Mouse (Mus musculus) forebrain, embryonic 14.5 days (tissue): ENCODE measurements around the gene Npas3. TPM values are rescaled to one million over a fixed set of nuclear protein-coding genes. Genes with fewer than 3 reads are reported as not detected.

ENCODE experiments used
- ATAC-seq: fragments of 200-750 bp; cut with Nextera tagmentation; 2 replicates; pipeline ENCODE4 v1.8.0; 2017; ENCODE audit warnings: mild to moderate bottlenecking, moderate library complexity
- DNase-seq: peaks from one replicate; pipeline ENCODE4 v3.0.0-alpha.2; 2015; ENCODE audit warnings: low spot score
- H3K27ac ChIP-seq: fragments of 300-500 bp; sonication (generic); 2 replicates; pipeline ENCODE4 v1.5.1; 2014; ENCODE audit warnings: low read depth, mild to moderate bottlenecking, control low read depth, low read length, moderate library complexity
- H3K27me3 ChIP-seq: fragments of 300-500 bp; sonication (generic); replicated peaks from 2 replicates; pipeline ENCODE4 v1.6.1; 2014; ENCODE audit warnings: low read length, control low read depth, mixed read lengths; ENCODE audit not compliant: control insufficient read depth, insufficient read depth
- H3K36me3 ChIP-seq: fragments of 300-500 bp; sonication (generic); 2 replicates; pipeline ENCODE4 v1.6.1; 2014; ENCODE audit warnings: low read length, control low read depth; ENCODE audit not compliant: control insufficient read depth, insufficient read depth
- H3K4me1 ChIP-seq: fragments of 300-500 bp; sonication (generic); 2 replicates; pipeline ENCODE4 v1.6.1; 2014; ENCODE audit warnings: antibody characterized with exemption, low read length, control low read depth; ENCODE audit not compliant: control insufficient read depth, insufficient read depth
- H3K4me2 ChIP-seq: fragments of 300-500 bp; sonication (generic); 2 replicates; pipeline ENCODE4 v1.6.1; 2014; ENCODE audit warnings: mild to moderate bottlenecking, control low read depth, low read length
- H3K4me3 ChIP-seq: fragments of 300-500 bp; sonication (generic); 2 replicates; pipeline ENCODE4 v1.5.1; 2014; ENCODE audit warnings: low read depth, low read length, control low read depth
- H3K9ac ChIP-seq: fragments of 300-500 bp; sonication (generic); 2 replicates; pipeline ENCODE4 v1.6.1; 2014; ENCODE audit warnings: mild to moderate bottlenecking, low read length, control low read depth, moderate library complexity
- H3K9me3 ChIP-seq: fragments of 300-500 bp; sonication (generic); replicated peaks from 2 replicates; pipeline ENCODE4 v1.6.1; 2016; ENCODE audit warnings: low read length, control low read depth, mixed read lengths; ENCODE audit not compliant: control insufficient read depth
- WGBS: fragments of 180-500 bp; shearing (Covaris S2); extraction: QIAGEN DNeasy Blood & Tissue Kit; methylation state at CpG from one replicate; pipeline ENCODE4 v1.1.7; 2014; 5-methylcytosine and 5-hydroxymethylcytosine counted together
- polyA plus RNA-seq: library from polyadenylated mRNA; unstranded; fragments of >200 nt; fragmentation: Nextera tagmentation; extraction: Ambion mirVana; gene quantifications from 2 replicates; pipeline ENCODE4 v1.2.1, GENCODE M21; 2014

The Npas3 gene
- polyA plus RNA-seq, 1 experiment from 2014 or later, result 12.9 TPM

GRCm38 (mm10) chr12:54053598-54053997 is 805.1 kb downstream of the Npas3 start:
- Histone ChIP-seq H3K4me2 (no peak overlapping the region), H3K4me1 (peaks cover 15% of the 10 kb centered on the region), H3K36me3 (no peaks in the 10 kb centered on the region), H3K9me3 (no peaks in the 10 kb centered on the region), H3K4me3 (no peak overlapping the region), H3K27ac (no peak overlapping the region; the same call in 1 of the 2 replicates), H3K27me3 (no peaks in the 10 kb centered on the region), H3K9ac (no peak overlapping the region)
- whole genome bisulfite sequencing, result 80% methylated on average over 6 of the region's 6 CpGs
- DNase-seq (no peak), ATAC-seq (no peak)

DNA sequence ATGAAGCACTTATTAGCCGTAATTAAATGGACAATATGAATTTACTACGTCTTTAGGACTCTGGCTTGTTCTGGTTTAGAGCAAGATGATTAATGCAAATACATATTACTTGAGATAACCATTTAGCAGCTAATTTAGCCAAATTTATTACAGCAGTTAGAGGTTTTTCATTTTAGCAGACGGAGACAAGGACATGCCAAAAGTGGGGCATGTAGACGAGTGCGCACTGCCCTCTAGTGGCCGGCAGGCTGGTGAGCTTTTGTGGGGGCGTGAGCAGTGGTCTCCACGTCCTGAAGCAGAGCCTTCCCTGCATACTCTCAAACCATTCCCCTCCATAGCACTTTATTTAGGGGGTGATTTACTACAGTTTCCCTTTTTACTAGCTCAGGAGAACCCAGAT is 812.3 kb downstream of the Npas3 start:
- Histone ChIP-seq H3K36me3 (no peaks in the 10 kb centered on the region), H3K9ac (no peak overlapping the region), H3K4me2 (no peak overlapping the region), H3K27ac (no peak overlapping the region), H3K9me3 (no peaks in the 10 kb centered on the region), H3K4me3 (no peak overlapping the region), H3K27me3 (no peaks in the 10 kb centered on the region), H3K4me1 (no peaks in the 10 kb centered on the region)
- WGBS, result 16% methylated on average over 8 of the region's 8 CpGs
- DNase-seq (peak; percentile 90), ATAC-seq (peak; percentile 81)

- ATAC-seq, result no peak
- 74% methylated on average over 6 of the region's 6 CpGs for WGBS
- no peak for DNase-seq
- no peak overlapping the region for H3K27ac ChIP-seq
- no peaks in the 10 kb centered on the region for H3K9me3 ChIP-seq
- H3K36me3 ChIP-seq, result no peaks in the 10 kb centered on the region
- no peaks in the 10 kb centered on the region for H3K4me1 ChIP-seq
- no peaks in the 10 kb centered on the region for H3K27me3 ChIP-seq
- no peak overlapping the region for H3K4me2 ChIP-seq
- H3K9ac ChIP-seq, result no peak overlapping the region
- H3K4me3 ChIP-seq, result no peak overlapping the region
Observed at GRCm38 (mm10) chr12:54061168-54061567, 812.7 kb downstream of the Npas3 start.

DNA sequence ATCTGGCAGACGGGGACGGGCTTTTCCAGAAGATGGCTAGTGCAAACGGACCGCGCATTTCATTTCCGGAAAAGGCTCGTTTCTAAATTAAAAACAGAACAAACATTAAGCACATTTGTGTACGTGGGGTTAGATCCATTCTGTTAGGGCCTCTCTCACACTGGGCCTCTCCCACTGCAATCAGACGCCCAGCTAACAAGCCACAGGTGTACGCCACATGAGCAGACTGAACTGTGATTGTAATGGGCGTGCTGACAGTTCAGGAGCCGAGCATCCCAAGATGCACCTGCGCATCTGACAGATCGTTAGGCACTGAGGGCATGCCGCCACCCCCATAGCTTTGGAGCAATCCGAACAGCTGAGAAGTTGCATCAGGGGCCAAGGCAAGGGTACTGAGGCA is 816.5 kb downstream of the Npas3 start:
- Histone ChIP-seq H3K36me3 (peaks cover 5% of the 10 kb centered on the region; the same call in 1 of the 2 replicates), H3K27me3 (peaks cover 17% of the 10 kb centered on the region), H3K4me2 (no peak overlapping the region), H3K9me3 (no peaks in the 10 kb centered on the region), H3K9ac (no peak overlapping the region), H3K4me3 (no peak overlapping the region), H3K4me1 (peaks cover 10% of the 10 kb centered on the region; the same call in 1 of the 2 replicates), H3K27ac (no peak overlapping the region)
- no peak for DNase-seq
- ATAC-seq, result no peak
- whole genome bisulfite sequencing, result 76% methylated on average over 16 of the region's 16 CpGs

DNA sequence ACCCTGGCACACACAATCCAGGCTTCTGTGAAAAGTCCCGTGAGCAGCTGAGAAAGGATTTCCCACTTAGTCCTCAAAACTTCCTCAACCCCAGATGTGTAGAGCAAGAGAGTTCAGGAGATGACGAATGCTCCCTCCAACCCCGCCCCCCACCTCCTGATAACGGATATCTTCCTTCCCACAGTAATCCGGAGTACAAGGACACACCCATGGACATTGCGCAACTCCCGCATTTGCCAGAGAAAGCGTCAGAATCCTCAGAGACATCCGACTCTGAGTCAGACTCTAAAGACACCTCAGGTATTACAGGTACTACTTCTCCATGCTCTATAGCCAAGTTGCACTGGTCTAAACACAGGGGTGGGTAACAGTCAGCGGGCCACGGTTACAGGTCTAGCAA is 817.1 kb downstream of the Npas3 start:
- Histone ChIP-seq H3K27ac (no peak overlapping the region), H3K4me3 (no peak overlapping the region), H3K27me3 (peaks cover 17% of the 10 kb centered on the region), H3K4me2 (no peak overlapping the region), H3K36me3 (peaks cover 5% of the 10 kb centered on the region; the same call in 1 of the 2 replicates), H3K9ac (no peak overlapping the region), H3K4me1 (peaks cover 10% of the 10 kb centered on the region; the same call in 1 of the 2 replicates), H3K9me3 (no peaks in the 10 kb centered on the region)
- DNase-seq, result no peak
- ATAC-seq, result no peak
- WGBS, result 78% methylated on average over 11 of the region's 11 CpGs

GRCm38 (mm10) chr12:54067419-54067818 is 818.9 kb downstream of the Npas3 start:
- peak overlapping the region; percentile 55 for H3K4me2 ChIP-seq
- H3K4me3 ChIP-seq, result peak overlapping the region; percentile 35
- WGBS, result 37% methylated on average over 14 of the region's 14 CpGs
- H3K9ac ChIP-seq, result no peak overlapping the region
- peaks cover 5% of the 10 kb centered on the region; the same call in 1 of the 2 replicates for H3K36me3 ChIP-seq
- H3K4me1 ChIP-seq, result peaks cover 10% of the 10 kb centered on the region; the same call in 1 of the 2 replicates
- no peak for DNase-seq
- peak; percentile 12; the same call in 1 of the 2 replicates for ATAC-seq
- H3K9me3 ChIP-seq, result no peaks in the 10 kb centered on the region
- no peak overlapping the region for H3K27ac ChIP-seq
- H3K27me3 ChIP-seq, result peaks cover 17% of the 10 kb centered on the region

DNA sequence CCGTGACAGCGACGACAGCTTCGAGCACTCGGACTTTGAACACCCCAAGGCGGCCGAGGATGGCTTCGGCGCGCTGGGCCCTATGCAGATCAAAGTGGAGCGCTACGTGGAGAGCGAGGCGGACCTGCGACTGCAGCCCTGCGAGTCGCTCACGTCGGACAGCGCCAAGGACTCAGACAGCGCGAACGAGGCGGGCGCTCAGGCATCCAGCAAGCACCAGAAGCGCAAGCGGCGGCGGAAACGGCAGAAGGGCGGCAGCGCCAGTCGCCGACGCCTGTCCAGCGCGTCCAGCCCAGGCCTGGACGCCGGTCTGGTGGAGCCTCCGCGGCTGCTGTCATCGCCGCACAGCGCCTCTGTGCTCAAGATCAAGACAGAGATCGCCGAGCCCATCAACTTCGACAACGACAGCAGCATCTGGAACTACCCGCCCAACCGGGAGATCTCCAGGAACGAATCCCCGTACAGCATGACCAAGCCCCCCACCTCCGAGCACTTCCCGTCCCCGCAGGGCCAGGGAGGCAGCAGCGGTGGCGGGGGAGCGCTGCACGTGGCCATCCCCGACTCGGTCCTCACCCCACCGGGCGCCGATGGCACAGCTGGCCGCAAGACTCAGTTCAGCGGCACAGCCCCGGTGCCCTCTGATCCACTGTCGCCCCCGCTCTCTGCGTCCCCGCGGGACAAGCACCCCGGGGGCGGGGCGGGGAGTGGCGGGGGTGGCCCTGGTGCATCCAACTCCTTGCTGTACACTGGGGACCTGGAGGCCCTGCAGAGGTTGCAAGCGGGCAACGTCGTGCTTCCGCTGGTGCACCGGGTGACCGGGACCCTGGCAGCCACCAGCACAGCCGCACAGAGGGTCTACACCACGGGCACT is 819.6 kb downstream of the Npas3 start:
- WGBS, result 10% methylated on average over 83 of the region's 84 CpGs

DNA sequence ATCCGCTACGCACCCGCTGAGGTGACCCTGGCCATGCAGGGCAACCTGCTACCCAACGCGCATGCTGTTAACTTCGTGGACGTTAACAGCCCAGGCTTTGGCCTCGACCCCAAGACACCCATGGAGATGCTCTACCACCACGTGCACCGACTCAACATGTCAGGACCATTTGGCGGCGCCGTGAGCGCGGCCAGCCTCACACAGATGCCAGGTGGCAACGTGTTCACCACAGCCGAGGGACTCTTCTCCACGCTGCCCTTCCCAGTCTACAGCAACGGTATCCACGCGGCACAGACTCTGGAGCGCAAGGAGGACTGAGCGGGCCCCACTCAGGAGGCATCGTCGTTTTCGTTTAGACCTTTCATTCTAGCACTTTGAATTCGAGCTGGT is 820.3 kb downstream of the Npas3 start:
- peaks cover 5% of the 10 kb centered on the region; the same call in 1 of the 2 replicates for H3K36me3 ChIP-seq
- H3K4me3 ChIP-seq, result 0 out of 2 replicates have a peak overlapping the region, but pooled peaks have one; percentile 35
- ATAC-seq, result no peak
- H3K9ac ChIP-seq, result no peak overlapping the region
- H3K9me3 ChIP-seq, result no peaks in the 10 kb centered on the region
- no peak for DNase-seq
- H3K27me3 ChIP-seq, result peaks cover 17% of the 10 kb centered on the region
- no peak overlapping the region for H3K27ac ChIP-seq
- peak overlapping the region; percentile 55; the same call in 1 of the 2 replicates for H3K4me2 ChIP-seq
- peaks cover 10% of the 10 kb centered on the region; the same call in 1 of the 2 replicates for H3K4me1 ChIP-seq
- 80% methylated on average over 27 of the region's 27 CpGs for WGBS

More for the DNA sequence above, 819.6 kb downstream of the Npas3 start:
- peaks cover 5% of the 10 kb centered on the region; the same call in 1 of the 2 replicates for H3K36me3 ChIP-seq
- H3K4me2 ChIP-seq, result peak overlapping the region; percentile 55
- H3K4me3 ChIP-seq, result peak overlapping the region; percentile 35
- H3K9me3 ChIP-seq, result no peaks in the 10 kb centered on the region
- peak; percentile 67 for DNase-seq
- H3K27ac ChIP-seq, result no peak overlapping the region
- peaks cover 10% of the 10 kb centered on the region; the same call in 1 of the 2 replicates for H3K4me1 ChIP-seq
- peak; percentile 60 for ATAC-seq
- H3K9ac ChIP-seq, result peak overlapping the region; percentile 43
- peaks cover 17% of the 10 kb centered on the region for H3K27me3 ChIP-seq

GRCm38 (mm10) chr12:54074012-54074411 is 825.5 kb downstream of the Npas3 start:
- WGBS, result 92% methylated on average over 2 of the region's 2 CpGs
- Histone ChIP-seq H3K27me3 (peaks cover under 1% of the 10 kb centered on the region; the same call in 1 of the 2 replicates), H3K27ac (no peak overlapping the region), H3K4me1 (no peaks in the 10 kb centered on the region), H3K9me3 (no peaks in the 10 kb centered on the region), H3K4me2 (no peak overlapping the region), H3K4me3 (no peak overlapping the region), H3K9ac (no peak overlapping the region), H3K36me3 (no peaks in the 10 kb centered on the region)
- DNase-seq (no peak), ATAC-seq (no peak)
